Mouse (Mus musculus) hindbrain, embryonic 14.5 days (tissue): ENCODE data around the gene Plgrkt. TPM values are rescaled to one million over a fixed set of nuclear protein-coding genes. Genes with fewer than 3 reads are reported as not detected.

Experiments used
- ATAC-seq: fragments of 200-750 bp; cut with Nextera tagmentation; 2 replicates; pipeline ENCODE4 v1.8.0; 2017; ENCODE audit warnings: moderate number of reproducible peaks, mild to moderate bottlenecking, moderate TSS enrichment, moderate library complexity; ENCODE audit not compliant: low FRiP score
- DNase-seq: peaks from one replicate; pipeline ENCODE4 v3.0.0-alpha.2; 2015; ENCODE audit warnings: low spot score
- H3K27ac ChIP-seq: fragments of 300-500 bp; sonication (generic); 2 replicates; pipeline ENCODE4 v1.5.1; 2014; ENCODE audit warnings: mild to moderate bottlenecking, moderate library complexity
- H3K27me3 ChIP-seq: fragments of 300-500 bp; sonication (generic); 2 replicates; pipeline ENCODE4 v1.6.1; 2014; ENCODE audit warnings: mild to moderate bottlenecking, low read length, mixed read lengths; ENCODE audit not compliant: control insufficient read depth, insufficient read depth
- H3K36me3 ChIP-seq: fragments of 300-500 bp; sonication (generic); replicated peaks from 2 replicates; pipeline ENCODE4 v1.6.1; 2014; ENCODE audit not compliant: control insufficient read depth, insufficient read depth
- H3K4me1 ChIP-seq: fragments of 300-500 bp; sonication (generic); replicated peaks from 2 replicates; pipeline ENCODE4 v1.6.1; 2014; ENCODE audit warnings: antibody characterized with exemption, low read length, mixed read lengths; ENCODE audit not compliant: control insufficient read depth, insufficient read depth
- H3K4me2 ChIP-seq: fragments of 300-500 bp; sonication (generic); replicated peaks from 2 replicates; pipeline ENCODE4 v1.6.1; 2014; ENCODE audit warnings: mild to moderate bottlenecking, moderate library complexity
- H3K4me3 ChIP-seq: fragments of 300-500 bp; sonication (generic); replicated peaks from 2 replicates; pipeline ENCODE4 v1.5.1; 2014; ENCODE audit warnings: mild to moderate bottlenecking, low read length
- H3K9ac ChIP-seq: fragments of 300-500 bp; sonication (generic); 2 replicates; pipeline ENCODE4 v1.6.1; 2014
- H3K9me3 ChIP-seq: fragments of 300-500 bp; sonication (generic); 2 replicates; pipeline ENCODE4 v1.6.1; 2016; ENCODE audit warnings: low read length; ENCODE audit not compliant: control insufficient read depth
- WGBS: fragments of 180-500 bp; shearing (Covaris S2); extraction: QIAGEN DNeasy Blood & Tissue Kit; methylation state at CpG from one replicate; pipeline ENCODE4 v1.1.7; 2014; 5-methylcytosine and 5-hydroxymethylcytosine counted together
- polyA plus RNA-seq: library from polyadenylated mRNA; unstranded; fragments of >200 nt; fragmentation: Nextera tagmentation; extraction: Ambion mirVana; gene quantifications from 2 replicates; pipeline ENCODE4 v1.2.1, GENCODE M21; 2014

The Plgrkt gene
- polyA plus RNA-seq, 1 experiment from 2014 or later: 81.6 TPM

DNA sequence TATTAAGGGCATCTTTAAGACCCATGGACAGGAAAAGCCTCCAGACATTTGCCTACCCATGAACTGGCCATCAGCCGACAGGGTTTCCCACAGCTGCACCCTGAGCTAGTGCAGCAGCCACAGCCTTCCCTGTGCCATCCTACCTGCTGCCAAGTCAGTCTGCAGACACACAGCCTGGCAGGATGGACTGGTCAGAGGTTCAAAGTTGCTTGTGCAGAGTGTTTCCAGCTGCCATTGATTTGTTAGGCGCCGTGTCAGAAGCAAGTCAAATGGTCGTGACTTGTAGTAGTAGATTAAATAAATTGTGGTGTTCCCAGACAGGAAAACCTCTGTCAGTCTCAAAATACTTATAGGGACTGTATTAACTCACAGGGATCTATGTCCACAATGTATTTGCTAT is 36.1 kb upstream of the Plgrkt start:
- 92% methylated on average over 4 of the region's 4 CpGs for WGBS
- no peak overlapping the region for H3K4me2 ChIP-seq
- no peak for ATAC-seq
- no peaks in the 10 kb centered on the region for H3K36me3 ChIP-seq
- H3K9me3 ChIP-seq: peaks cover 3% of the 10 kb centered on the region; the same call in 1 of the 2 replicates
- no peak overlapping the region for H3K9ac ChIP-seq
- H3K27me3 ChIP-seq: no peaks in the 10 kb centered on the region
- no peak for DNase-seq
- H3K4me1 ChIP-seq: no peaks in the 10 kb centered on the region
- no peak overlapping the region for H3K4me3 ChIP-seq
- no peak overlapping the region for H3K27ac ChIP-seq

GRCm38 (mm10) chr19:29402621-29403020 is 35.4 kb upstream of the Plgrkt start:
- DNase-seq: no peak
- no peak overlapping the region for H3K4me3 ChIP-seq
- H3K4me1 ChIP-seq: no peaks in the 10 kb centered on the region
- no peak for ATAC-seq
- no peaks in the 10 kb centered on the region for H3K27me3 ChIP-seq
- no peak overlapping the region for H3K4me2 ChIP-seq
- H3K27ac ChIP-seq: no peak overlapping the region
- peaks cover 9% of the 10 kb centered on the region; the same call in 1 of the 2 replicates for H3K9me3 ChIP-seq
- WGBS: 98% methylated on average over 4 of the region's 4 CpGs
- no peak overlapping the region for H3K9ac ChIP-seq
- H3K36me3 ChIP-seq: no peaks in the 10 kb centered on the region

- no peak for ATAC-seq
- no peak for DNase-seq
- Histone ChIP-seq H3K9ac (no peak overlapping the region), H3K9me3 (peaks cover 9% of the 10 kb centered on the region; the same call in 1 of the 2 replicates), H3K27me3 (no peaks in the 10 kb centered on the region), H3K27ac (no peak overlapping the region), H3K4me2 (no peak overlapping the region), H3K4me3 (no peak overlapping the region), H3K36me3 (no peaks in the 10 kb centered on the region), H3K4me1 (no peaks in the 10 kb centered on the region)
- 87% methylated on average over 3 of the region's 3 CpGs for WGBS
Observed at GRCm38 (mm10) chr19:29400466-29400865, 33.3 kb upstream of the Plgrkt start.

DNA sequence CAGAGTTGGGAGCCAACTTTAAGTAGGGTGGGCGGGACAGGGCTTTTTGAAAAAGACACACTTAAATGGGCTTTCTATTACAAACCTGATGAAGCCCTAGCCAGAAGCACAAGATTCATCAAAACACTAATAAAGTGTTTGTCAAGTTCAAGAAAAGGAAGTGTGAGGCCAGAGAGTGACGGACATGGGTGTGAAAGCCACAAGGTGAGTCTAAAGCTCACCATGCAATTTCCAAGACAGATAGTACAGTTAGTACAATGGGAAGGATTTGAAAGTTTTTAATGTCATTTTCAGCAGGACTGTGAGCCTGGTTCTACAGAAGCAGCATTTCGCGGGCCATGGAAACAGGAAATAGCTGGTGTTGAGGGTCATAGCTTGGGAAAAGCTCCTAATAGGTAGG is 32.6 kb upstream of the Plgrkt start:
- Histone ChIP-seq H3K9ac (no peak overlapping the region), H3K4me1 (no peaks in the 10 kb centered on the region), H3K4me2 (no peak overlapping the region), H3K27ac (no peak overlapping the region), H3K27me3 (no peaks in the 10 kb centered on the region), H3K9me3 (peaks cover 9% of the 10 kb centered on the region; the same call in 1 of the 2 replicates), H3K4me3 (no peak overlapping the region), H3K36me3 (no peaks in the 10 kb centered on the region)
- no peak for ATAC-seq
- 95% methylated on average over 4 of the region's 4 CpGs for WGBS
- DNase-seq: no peak

- Histone ChIP-seq H3K36me3 (no peaks in the 10 kb centered on the region), H3K4me1 (no peaks in the 10 kb centered on the region), H3K9me3 (peaks cover 9% of the 10 kb centered on the region; the same call in 1 of the 2 replicates), H3K27me3 (no peaks in the 10 kb centered on the region), H3K4me2 (no peak overlapping the region), H3K9ac (no peak overlapping the region), H3K27ac (no peak overlapping the region), H3K4me3 (no peak overlapping the region)
- ATAC-seq (no peak), DNase-seq (no peak)
- WGBS: 82% methylated on average over 1 of the region's 1 CpGs
Observed at GRCm38 (mm10) chr19:29396353-29396752, 29.2 kb upstream of the Plgrkt start.

DNA sequence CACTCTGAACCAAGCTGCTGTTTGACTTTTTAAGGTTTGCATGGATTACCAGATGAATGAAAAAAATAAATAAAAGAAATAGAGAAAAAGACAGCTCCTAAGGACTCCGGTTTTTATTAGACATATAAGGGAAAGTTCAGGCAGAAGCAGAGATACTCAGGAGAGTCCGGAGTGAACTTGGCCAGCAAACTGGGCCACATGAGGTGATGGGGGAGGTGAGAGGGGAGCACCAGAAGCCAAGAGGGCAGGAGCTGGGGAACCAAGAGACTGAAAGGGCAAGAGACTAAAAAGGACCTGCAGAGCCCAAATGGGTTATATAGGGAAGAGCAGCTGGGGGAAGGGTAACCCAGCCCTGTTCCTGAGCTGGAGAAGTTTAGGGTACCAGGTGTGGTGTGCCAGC is 27.5 kb upstream of the Plgrkt start:
- WGBS: 97% methylated on average over 2 of the region's 2 CpGs
- Histone ChIP-seq H3K9me3 (peaks cover 9% of the 10 kb centered on the region; the same call in 1 of the 2 replicates), H3K4me3 (no peak overlapping the region), H3K27ac (no peak overlapping the region), H3K27me3 (no peaks in the 10 kb centered on the region), H3K4me1 (no peaks in the 10 kb centered on the region), H3K4me2 (no peak overlapping the region), H3K36me3 (no peaks in the 10 kb centered on the region), H3K9ac (no peak overlapping the region)
- DNase-seq (no peak), ATAC-seq (no peak)

GRCm38 (mm10) chr19:29393333-29393732 is 26.1 kb upstream of the Plgrkt start:
- H3K9me3 ChIP-seq: peaks cover 6% of the 10 kb centered on the region; the same call in 1 of the 2 replicates
- H3K36me3 ChIP-seq: no peaks in the 10 kb centered on the region
- WGBS: 93% methylated on average over 9 of the region's 9 CpGs
- H3K27ac ChIP-seq: no peak overlapping the region
- H3K4me2 ChIP-seq: no peak overlapping the region
- no peak overlapping the region for H3K4me3 ChIP-seq
- no peak for DNase-seq
- no peak overlapping the region for H3K9ac ChIP-seq
- no peaks in the 10 kb centered on the region for H3K4me1 ChIP-seq
- no peaks in the 10 kb centered on the region for H3K27me3 ChIP-seq
- ATAC-seq: no peak

- WGBS: 76% methylated on average over 4 of the region's 4 CpGs
- H3K9me3 ChIP-seq: no peaks in the 10 kb centered on the region
- H3K4me3 ChIP-seq: no peak overlapping the region
- H3K27ac ChIP-seq: no peak overlapping the region
- H3K36me3 ChIP-seq: no peaks in the 10 kb centered on the region
- DNase-seq: no peak
- H3K9ac ChIP-seq: no peak overlapping the region
- H3K27me3 ChIP-seq: no peaks in the 10 kb centered on the region
- ATAC-seq: no peak
- no peaks in the 10 kb centered on the region for H3K4me1 ChIP-seq
- no peak overlapping the region for H3K4me2 ChIP-seq
Observed at GRCm38 (mm10) chr19:29391279-29391678, 24.1 kb upstream of the Plgrkt start.

DNA sequence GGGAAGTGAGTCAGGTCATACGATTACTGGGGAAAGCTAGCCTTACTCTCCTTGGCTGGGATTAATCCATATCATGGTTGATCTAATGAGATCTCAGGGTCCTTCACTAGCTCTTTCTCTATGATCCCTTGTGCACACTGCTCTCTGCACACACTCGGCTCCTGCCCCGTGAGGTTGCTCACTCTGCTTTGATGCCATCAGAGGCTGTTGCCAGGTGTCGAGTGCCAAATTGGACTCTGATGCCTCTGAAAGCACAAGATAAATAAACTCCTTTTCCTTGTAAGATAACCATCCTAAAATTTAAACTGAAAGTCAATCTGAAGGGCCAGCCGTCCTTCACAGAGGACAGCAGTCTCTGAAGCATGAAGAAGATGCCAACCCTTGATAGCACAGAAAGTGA is 23.3 kb upstream of the Plgrkt start:
- no peak overlapping the region for H3K4me2 ChIP-seq
- H3K9ac ChIP-seq: no peak overlapping the region
- ATAC-seq (no peak), DNase-seq (no peak)
- no peak overlapping the region for H3K27ac ChIP-seq
- 87% methylated on average over 5 of the region's 5 CpGs for WGBS
- no peaks in the 10 kb centered on the region for H3K9me3 ChIP-seq
- H3K36me3 ChIP-seq: no peaks in the 10 kb centered on the region
- no peaks in the 10 kb centered on the region for H3K27me3 ChIP-seq
- no peaks in the 10 kb centered on the region for H3K4me1 ChIP-seq
- no peak overlapping the region for H3K4me3 ChIP-seq

DNA sequence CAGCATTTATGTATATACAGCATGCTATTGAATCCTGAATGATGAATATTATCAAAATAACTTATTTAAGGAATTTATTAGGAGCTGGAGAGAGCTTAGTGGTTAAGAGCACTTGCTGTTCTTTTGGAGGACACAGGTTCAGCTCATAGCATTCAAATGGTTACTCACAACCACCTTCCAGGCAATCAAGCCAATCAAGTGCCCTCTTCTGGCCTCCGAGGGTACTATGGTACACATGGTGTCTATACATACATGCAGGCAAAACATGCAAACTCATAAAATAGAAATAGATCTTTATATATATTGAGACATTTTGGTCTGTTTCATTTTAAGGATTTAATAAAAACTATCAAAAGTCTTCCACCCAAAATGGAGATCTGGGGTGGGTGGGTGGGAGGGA is 21.6 kb upstream of the Plgrkt start:
- DNase-seq (no peak), ATAC-seq (no peak)
- H3K36me3 ChIP-seq: no peaks in the 10 kb centered on the region
- no peaks in the 10 kb centered on the region for H3K4me1 ChIP-seq
- H3K27ac ChIP-seq: no peak overlapping the region
- H3K9ac ChIP-seq: no peak overlapping the region
- H3K4me3 ChIP-seq: no peak overlapping the region
- H3K27me3 ChIP-seq: no peaks in the 10 kb centered on the region
- H3K9me3 ChIP-seq: no peaks in the 10 kb centered on the region
- H3K4me2 ChIP-seq: no peak overlapping the region
- 89% methylated on average over 1 of the region's 1 CpGs for WGBS
